Mouse (Mus musculus): ENCODE results near the gene Fam234b. TPM values are rescaled to one million over a fixed set of nuclear protein-coding genes. Genes with fewer than 3 reads are reported as not detected.

Gene Fam234b
- 1 to 10 TPM; 1.7 to 4.3 TPM for polyA plus RNA-seq (2012; fragmentation: generic; extraction: Trizol)

GRCm38 (mm10) chr6:135197921-135198532 is at the start of gene Fam234b, which contains the start of gene Hebp1:
TSS of gene Fam234b (plus strand) at chr6:135197977.
TSS of gene Hebp1 (minus strand) at chr6:135198022.

DNA sequence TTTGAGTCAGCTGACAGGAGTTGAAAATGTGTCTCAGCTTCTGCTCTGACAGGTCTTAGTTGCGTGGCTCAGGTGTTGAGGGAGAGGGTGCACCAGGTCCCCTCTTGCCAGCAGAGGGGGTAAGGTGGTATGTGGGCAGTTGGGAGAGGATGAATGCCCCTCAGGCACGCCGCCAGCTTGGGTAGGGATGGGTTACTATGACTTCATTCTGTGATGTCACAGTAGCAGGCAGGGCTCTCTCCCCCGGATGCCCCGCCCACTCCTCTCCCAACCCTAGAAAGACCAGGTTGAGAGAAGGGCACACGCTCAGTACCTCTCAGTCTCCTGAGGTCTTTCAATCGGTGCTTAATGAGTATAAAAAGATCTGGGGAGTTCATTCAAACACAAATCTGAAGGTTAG is 56.4 kb downstream of the Fam234b start, which contains the start of gene Gsg1:
Gene Gsg1, minus strand, starts transcription at position 199 of the 400 bp plus-strand sequence.

Other genes with a start within 250 kb of the Fam234b start
- gene Apold1, start 216.3 kb upstream of the Fam234b start, polyA plus RNA-seq (2012; fragmentation: generic; extraction: Trizol), result under 1 TPM; 0.02 to 0.07 TPM
- 10 to 100 TPM; 38.1 to 65.7 TPM for gene Ddx47, start 186.4 kb upstream of the Fam234b start, polyA plus RNA-seq (2012; fragmentation: generic; extraction: Trizol)
- 10 to 100 TPM in 1 of 2 experiments, 1 to 10 TPM in 1; 7.9 to 14.1 TPM for gene Gprc5a, start 132.3 kb upstream of the Fam234b start, polyA plus RNA-seq (2012; fragmentation: generic; extraction: Trizol)
- not detected for gene Gprc5d, start 79.7 kb upstream of the Fam234b start, polyA plus RNA-seq (2012; fragmentation: generic; extraction: Trizol)
- 10 to 100 TPM; 35.1 to 52.3 TPM for gene Hebp1, start within 50 bp of the Fam234b start, polyA plus RNA-seq (2012; fragmentation: generic; extraction: Trizol)
- under 1 TPM in 1 of 2 experiments, not detected in 1; 0.05 TPM for gene Gsg1, start 56.4 kb downstream of the Fam234b start, polyA plus RNA-seq (2012; fragmentation: generic; extraction: Trizol)
- gene Pbp2, start 112.4 kb downstream of the Fam234b start, polyA plus RNA-seq (2012; fragmentation: generic; extraction: Trizol), result under 1 TPM in 1 of 2 experiments, not detected in 1; 0.04 TPM
- 100 to 1,000 TPM in 1 of 2 experiments, 10 to 100 TPM in 1; 22.7 to 164 TPM for gene Emp1, start 164.6 kb downstream of the Fam234b start, polyA plus RNA-seq (2012; fragmentation: generic; extraction: Trizol)